Mouse (Mus musculus) ES-CJ7 (cell line): ENCODE results near the gene Krt9.

Experiments used
- DNase-seq: peaks from one replicate; pipeline ENCODE4 v3.0.0; 2011; ENCODE audit warnings: low read depth, low spot score

The Krt9 gene

GRCm38 (mm10) chr11:100155497-100156255 lies 37.4 kb downstream of the Krt9 start:
- DNase-seq: no peak

GRCm38 (mm10) chr11:100148615-100149330 lies 44.3 kb downstream of the Krt9 start, which contains the start of gene Krt19:
TSS of gene Krt19 (minus strand) at chr11:100148665.
- DNase-seq: no peak

- DNase-seq: no peak
Measured at GRCm38 (mm10) chr11:100147566-100148353, 45.3 kb downstream of the Krt9 start.

- no peak for DNase-seq
Measured at GRCm38 (mm10) chr11:100145858-100146560, 47.0 kb downstream of the Krt9 start.

- DNase-seq: no peak
Measured at GRCm38 (mm10) chr11:100145104-100145503, 47.9 kb downstream of the Krt9 start.

- no peak for DNase-seq
Measured at GRCm38 (mm10) chr11:100140966-100141365, 52.1 kb downstream of the Krt9 start.

- no peak for DNase-seq
Measured at GRCm38 (mm10) chr11:100139391-100139790, 53.7 kb downstream of the Krt9 start.

- DNase-seq: no peak
Measured at GRCm38 (mm10) chr11:100138809-100139208, 54.2 kb downstream of the Krt9 start.

- DNase-seq: no peak
Measured at GRCm38 (mm10) chr11:100137693-100138092, 55.4 kb downstream of the Krt9 start.
